Mouse (Mus musculus) frontal cortex, adult 2 months (tissue): Measurements from ENCODE around the gene Nln. TPM values are rescaled to one million over a fixed set of nuclear protein-coding genes. Genes with fewer than 3 reads are reported as not detected.

Experiments used
- DNase-seq, 2 experiments: peaks; one replicate each; pipeline ENCODE4 v3.0.0; 2022; ENCODE audit warnings: low spot score in 1 of 2; ENCODE audit errors: extremely low spot score in 1 of 2
- polyA plus RNA-seq: library from polyadenylated mRNA; depleted of rRNA; stranded (reverse); fragments of >200 nt; gene quantifications from 2 replicates; pipeline ENCODE4 v1.2.3, GENCODE M21; 2012; rRNA removed

Nln gene
- polyA plus RNA-seq, 1 experiment: 19.0 TPM

- DNase-seq: no peak
These were observed 134.3 kb downstream of the Nln start for GRCm38 (mm10) chr13:103975101-103975500.

GRCm38 (mm10) chr13:103973977-103974376, 135.4 kb downstream of the Nln start:
- no peak for DNase-seq

Other genes with a start within 250 kb of the Nln start
- gene Erbin, start 189.1 kb downstream of the Nln start, polyA plus RNA-seq: 26.8 and 29.4 TPM in 2 replicates
- gene Sgtb, start 127 bp upstream of the Nln start, polyA plus RNA-seq: 67.1 and 69.9 TPM in 2 replicates
- gene Trappc13, start 68.9 kb upstream of the Nln start, polyA plus RNA-seq: 26.2 and 29.9 TPM in 2 replicates
- gene Trim23, start 69.2 kb upstream of the Nln start, polyA plus RNA-seq: 32.1 and 37.8 TPM in 2 replicates
- gene Cenpk, start 119.0 kb upstream of the Nln start, polyA plus RNA-seq: 1.5 and 2.1 TPM in 2 replicates
- gene Ppwd1, start 119.2 kb upstream of the Nln start, polyA plus RNA-seq: 8.5 and 9.8 TPM in 2 replicates
- gene Adamts6, start 178.2 kb upstream of the Nln start, polyA plus RNA-seq: 3.0 and 4.2 TPM in 2 replicates